Mouse (Mus musculus): ENCODE data around the gene Exoc6b.

DNA sequence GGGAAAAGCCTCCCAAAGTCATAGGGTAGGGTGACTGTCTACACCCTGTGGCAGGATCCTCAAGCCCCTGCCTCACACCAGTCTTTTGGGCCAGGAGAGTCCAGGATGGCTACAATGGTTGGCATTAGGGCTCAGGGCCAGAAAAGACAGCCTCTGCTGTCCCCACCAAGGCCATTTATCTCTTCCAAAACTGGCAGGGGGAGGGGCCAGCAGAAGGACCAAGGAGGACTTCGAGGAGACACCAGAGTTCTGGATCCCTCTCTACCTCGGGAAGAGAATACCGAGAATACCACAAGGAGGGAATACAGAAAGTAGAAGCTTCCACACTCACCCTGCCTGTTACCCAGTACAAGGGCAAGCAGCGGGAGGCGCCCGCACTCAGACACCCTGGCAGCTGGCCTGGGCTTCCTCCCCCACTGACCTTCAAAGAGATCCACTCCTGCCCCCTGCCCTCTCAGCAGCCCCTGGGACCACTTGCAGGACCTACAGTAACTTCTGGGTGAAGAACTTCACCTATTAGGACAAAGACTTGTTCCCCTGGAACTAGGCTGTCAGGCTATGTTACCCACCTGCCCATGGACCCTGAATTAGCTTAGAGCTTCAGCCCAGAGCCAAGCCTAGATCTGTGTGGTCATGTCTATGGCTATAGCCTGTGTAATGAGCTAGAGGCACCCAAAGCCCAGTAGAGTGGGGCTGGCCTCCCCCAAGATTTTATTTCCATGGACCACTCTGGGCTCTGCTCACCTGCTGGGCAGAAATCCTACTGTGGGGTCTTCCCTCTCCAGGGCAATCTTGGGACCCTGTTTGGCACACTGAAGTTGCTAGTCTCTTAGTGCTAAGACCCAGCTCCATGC is 488.1 kb downstream of the Exoc6b start:
- TF ChIP-seq CTCF (IDR thresholded peaks at IDR 0.05; ENCODE audit: control insufficient read depth, insufficient read depth, insufficient replicate concordance, low read depth, low read length) (no peak), POLR2A (IDR thresholded peaks at IDR 0.05; ENCODE audit: control insufficient read depth, low read depth, low read length) (no peak)

Data from testis, adult 2 months (tissue).